Mouse (Mus musculus) stomach, embryonic 15.5 days (tissue): ENCODE measurements at regions not wholly inside any gene's neighbourhood (a gene's known extent, or its start where the extent isn't known, plus 50 kb on each side); places are given as distances from the start of the nearest gene placed in this dataset.

Source experiments
- ATAC-seq: fragments of 200-750 bp; cut with Nextera tagmentation; 2 replicates; pipeline ENCODE4 v1.8.0; 2017; ENCODE audit warnings: low read depth, moderate number of reproducible peaks, moderate TSS enrichment; ENCODE audit not compliant: insufficient read depth, low FRiP score
- H3K27ac ChIP-seq: fragments of 300-500 bp; sonication (generic); 2 replicates; pipeline ENCODE4 v1.5.1; 2015; ENCODE audit warnings: mild to moderate bottlenecking, inconsistent platforms
- H3K27me3 ChIP-seq: fragments of 300-500 bp; sonication (generic); replicated peaks from 2 replicates; pipeline ENCODE4 v1.6.1; 2015; ENCODE audit warnings: inconsistent platforms
- H3K36me3 ChIP-seq: fragments of 300-500 bp; sonication (generic); 2 replicates; pipeline ENCODE4 v1.6.1; 2015; ENCODE audit warnings: inconsistent platforms
- H3K4me1 ChIP-seq: fragments of 300-500 bp; sonication (generic); 2 replicates; pipeline ENCODE4 v1.6.1; 2015; ENCODE audit warnings: inconsistent platforms
- H3K4me2 ChIP-seq: fragments of 300-500 bp; sonication (generic); 2 replicates; pipeline ENCODE4 v1.6.1; 2015; ENCODE audit warnings: mild to moderate bottlenecking, inconsistent platforms
- H3K4me3 ChIP-seq: fragments of 300-500 bp; sonication (generic); replicated peaks from 2 replicates; pipeline ENCODE4 v1.5.1; 2015; ENCODE audit warnings: inconsistent platforms
- H3K9ac ChIP-seq: fragments of 300-500 bp; sonication (generic); 2 replicates; pipeline ENCODE4 v1.6.1; 2015; ENCODE audit warnings: inconsistent platforms
- H3K9me3 ChIP-seq: fragments of 300-500 bp; sonication (generic); 2 replicates; pipeline ENCODE4 v1.6.1; 2016; ENCODE audit warnings: inconsistent platforms
- WGBS: fragments of 180-500 bp; shearing (Covaris S2); methylation state at CpG from one replicate; pipeline ENCODE4 v1.1.7; 2015; 5-methylcytosine and 5-hydroxymethylcytosine counted together

- H3K27me3 ChIP-seq = no peaks in the 10 kb centered on the region
- H3K27ac ChIP-seq = no peak overlapping the region
- H3K9me3 ChIP-seq = no peaks in the 10 kb centered on the region
- no peak overlapping the region for H3K4me2 ChIP-seq
- 51% methylated on average over 6 of the region's 6 CpGs for WGBS
- no peak overlapping the region for H3K4me3 ChIP-seq
- no peak overlapping the region for H3K9ac ChIP-seq
- H3K36me3 ChIP-seq = no peaks in the 10 kb centered on the region
- H3K4me1 ChIP-seq = no peaks in the 10 kb centered on the region
- ATAC-seq = no peak
Observed at GRCm38 (mm10) chr7:69740495-69740894, 626.0 kb downstream of the Nr2f2 start.

- H3K9me3 ChIP-seq = no peaks in the 10 kb centered on the region
- 82% methylated on average over 7 of the region's 7 CpGs for WGBS
- H3K36me3 ChIP-seq = no peaks in the 10 kb centered on the region
- no peak overlapping the region for H3K4me3 ChIP-seq
- no peak overlapping the region for H3K9ac ChIP-seq
- H3K27ac ChIP-seq = no peak overlapping the region
- no peaks in the 10 kb centered on the region for H3K4me1 ChIP-seq
- no peak for ATAC-seq
- H3K4me2 ChIP-seq = no peak overlapping the region
- no peaks in the 10 kb centered on the region for H3K27me3 ChIP-seq
Observed at GRCm38 (mm10) chr7:69738998-69739397, 627.5 kb downstream of the Nr2f2 start.

GRCm38 (mm10) chr7:69715081-69715480, 651.5 kb downstream of the Nr2f2 start:
- H3K36me3 ChIP-seq = no peaks in the 10 kb centered on the region
- 90% methylated on average over 5 of the region's 5 CpGs for WGBS
- H3K4me3 ChIP-seq = no peak overlapping the region

GRCm38 (mm10) chr7:69670211-69670610, 696.3 kb downstream of the Nr2f2 start:
- WGBS = 56% methylated on average over 1 of the region's 1 CpGs
- Histone ChIP-seq H3K9ac (no peak overlapping the region), H3K27me3 (no peaks in the 10 kb centered on the region), H3K36me3 (no peaks in the 10 kb centered on the region), H3K9me3 (no peaks in the 10 kb centered on the region), H3K27ac (no peak overlapping the region), H3K4me1 (no peaks in the 10 kb centered on the region), H3K4me2 (no peak overlapping the region), H3K4me3 (no peak overlapping the region)
- ATAC-seq = no peak

More at GRCm38 (mm10) chr7:69715081-69715480, 651.5 kb downstream of the Nr2f2 start:
- no peak overlapping the region for H3K9ac ChIP-seq
- no peak overlapping the region for H3K27ac ChIP-seq
- H3K27me3 ChIP-seq = no peaks in the 10 kb centered on the region
- no peak overlapping the region for H3K4me2 ChIP-seq
- no peaks in the 10 kb centered on the region for H3K9me3 ChIP-seq
- H3K4me1 ChIP-seq = no peaks in the 10 kb centered on the region
- no peak for ATAC-seq

- Histone ChIP-seq H3K36me3 (no peaks in the 10 kb centered on the region), H3K27me3 (no peaks in the 10 kb centered on the region), H3K4me2 (peak overlapping the region; percentile 19; the same call in 1 of the 2 replicates), H3K9me3 (no peaks in the 10 kb centered on the region), H3K4me3 (no peak overlapping the region), H3K4me1 (0 out of 2 replicates have a peak, but pooled peaks cover 4% of the 10 kb centered on the region), H3K27ac (no peak overlapping the region), H3K9ac (no peak overlapping the region)
- ATAC-seq = peak; percentile 56; the same call in 1 of the 2 replicates
- 5% methylated on average over 9 of the region's 9 CpGs for WGBS
Observed at GRCm38 (mm10) chr7:69655583-69655982, 711.0 kb downstream of the Nr2f2 start.

- Histone ChIP-seq H3K9me3 (no peaks in the 10 kb centered on the region), H3K27ac (no peak overlapping the region), H3K4me1 (no peaks in the 10 kb centered on the region), H3K4me3 (no peak overlapping the region), H3K36me3 (no peaks in the 10 kb centered on the region), H3K9ac (no peak overlapping the region), H3K27me3 (no peaks in the 10 kb centered on the region), H3K4me2 (no peak overlapping the region)
- WGBS = 69% methylated on average over 6 of the region's 6 CpGs
- no peak for ATAC-seq
Observed at GRCm38 (mm10) chr7:69645449-69645848, 721.1 kb downstream of the Nr2f2 start.

- 43% methylated on average over 9 of the region's 9 CpGs for WGBS
- no peak overlapping the region for H3K9ac ChIP-seq
- H3K27ac ChIP-seq = no peak overlapping the region
- no peaks in the 10 kb centered on the region for H3K4me1 ChIP-seq
- H3K4me2 ChIP-seq = no peak overlapping the region
- H3K27me3 ChIP-seq = no peaks in the 10 kb centered on the region
- no peak overlapping the region for H3K4me3 ChIP-seq
- ATAC-seq = no peak
- no peaks in the 10 kb centered on the region for H3K36me3 ChIP-seq
- no peaks in the 10 kb centered on the region for H3K9me3 ChIP-seq
Observed at GRCm38 (mm10) chr7:69641652-69642051, 724.9 kb downstream of the Nr2f2 start.

GRCm38 (mm10) chr7:69599866-69600265, 766.7 kb downstream of the Nr2f2 start:
- Histone ChIP-seq H3K4me1 (no peaks in the 10 kb centered on the region), H3K27ac (no peak overlapping the region), H3K9me3 (no peaks in the 10 kb centered on the region), H3K9ac (no peak overlapping the region), H3K36me3 (no peaks in the 10 kb centered on the region), H3K4me3 (no peak overlapping the region), H3K27me3 (no peaks in the 10 kb centered on the region), H3K4me2 (no peak overlapping the region)
- 67% methylated on average over 3 of the region's 3 CpGs for WGBS
- ATAC-seq = no peak

- Histone ChIP-seq H3K4me2 (no peak overlapping the region), H3K9ac (no peak overlapping the region), H3K9me3 (no peaks in the 10 kb centered on the region), H3K36me3 (no peaks in the 10 kb centered on the region), H3K27ac (no peak overlapping the region), H3K4me3 (no peak overlapping the region), H3K27me3 (no peaks in the 10 kb centered on the region), H3K4me1 (no peaks in the 10 kb centered on the region)
- WGBS = 56% methylated on average over 6 of the region's 6 CpGs
- no peak for ATAC-seq
Observed at GRCm38 (mm10) chr7:69585716-69586115, 780.8 kb downstream of the Nr2f2 start.

GRCm38 (mm10) chr7:69585131-69585530, 781.4 kb downstream of the Nr2f2 start:
- 68% methylated on average over 4 of the region's 4 CpGs for WGBS
- no peak for ATAC-seq

GRCm38 (mm10) chr7:69584516-69584915, 782.0 kb downstream of the Nr2f2 start:
- H3K9ac ChIP-seq = no peak overlapping the region
- no peak for ATAC-seq
- H3K4me3 ChIP-seq = no peak overlapping the region
- H3K9me3 ChIP-seq = no peaks in the 10 kb centered on the region
- WGBS = 82% methylated on average over 2 of the region's 2 CpGs
- no peak overlapping the region for H3K27ac ChIP-seq
- H3K4me2 ChIP-seq = no peak overlapping the region
- no peaks in the 10 kb centered on the region for H3K27me3 ChIP-seq
- H3K36me3 ChIP-seq = no peaks in the 10 kb centered on the region
- no peaks in the 10 kb centered on the region for H3K4me1 ChIP-seq

More at GRCm38 (mm10) chr7:69585131-69585530, 781.4 kb downstream of the Nr2f2 start:
- Histone ChIP-seq H3K4me1 (no peaks in the 10 kb centered on the region), H3K27ac (no peak overlapping the region), H3K36me3 (no peaks in the 10 kb centered on the region), H3K9me3 (no peaks in the 10 kb centered on the region), H3K9ac (no peak overlapping the region), H3K27me3 (no peaks in the 10 kb centered on the region), H3K4me2 (no peak overlapping the region), H3K4me3 (no peak overlapping the region)

GRCm38 (mm10) chr7:69583901-69584300, 782.6 kb downstream of the Nr2f2 start:
- Histone ChIP-seq H3K9me3 (no peaks in the 10 kb centered on the region), H3K9ac (no peak overlapping the region), H3K4me1 (no peaks in the 10 kb centered on the region), H3K27me3 (no peaks in the 10 kb centered on the region), H3K36me3 (no peaks in the 10 kb centered on the region), H3K27ac (no peak overlapping the region), H3K4me3 (no peak overlapping the region), H3K4me2 (no peak overlapping the region)
- 60% methylated on average over 1 of the region's 1 CpGs for WGBS
- no peak for ATAC-seq

- no peak overlapping the region for H3K4me2 ChIP-seq
- 68% methylated on average over 6 of the region's 6 CpGs for WGBS
Observed at GRCm38 (mm10) chr7:69581668-69582067, 784.9 kb downstream of the Nr2f2 start.

More at GRCm38 (mm10) chr7:69581668-69582067, 784.9 kb downstream of the Nr2f2 start:
- no peak overlapping the region for H3K4me3 ChIP-seq
- no peak overlapping the region for H3K27ac ChIP-seq
- H3K4me1 ChIP-seq = no peaks in the 10 kb centered on the region
- H3K9ac ChIP-seq = no peak overlapping the region
- no peaks in the 10 kb centered on the region for H3K36me3 ChIP-seq
- ATAC-seq = no peak
- H3K9me3 ChIP-seq = no peaks in the 10 kb centered on the region
- H3K27me3 ChIP-seq = no peaks in the 10 kb centered on the region
